Comparison of ENCODE assay signal across 16 mouse cellular contexts in genomic region chr16:89848651-89849597, GRCm38 (mm10).
DNase-seq lines count a peak whose midpoint lies in the region; ATAC-seq and TF ChIP-seq lines count a peak whose summit lies in the region.
"Had no signal": no experiment of that assay in that cellular context is flagged by ENCODE, and none has a peak within 500 bp of the region (broad histone marks: within the 10 kb centered on the region; RNA-seq: fewer than 3 reads in every experiment).

No protein-coding gene starts in this region.

- no peak overlapping the region for H3K4me2 ChIP-seq in midbrain, embryonic 13.5 days (replicated peaks)
- H3K4me2 ChIP-seq: embryonic facial prominence, embryonic 15.5 days; limb, embryonic 13.5 days; stomach, embryonic 15.5 days had no signal

- no peak overlapping the region for H3K9ac ChIP-seq in midbrain, embryonic 13.5 days (replicated peaks)
- H3K9ac ChIP-seq: embryonic facial prominence, embryonic 15.5 days; limb, embryonic 13.5 days; stomach, embryonic 15.5 days had no signal

- no peak for TF ChIP-seq CTCF in layer of hippocampus, adult 2 months (conservative IDR thresholded peaks at IDR 0.05)

- DNase-seq in layer of hippocampus, adult 2 months (ENCODE audit: low spot score in 2 of 2) = no peak
- DNase-seq in layer of hippocampus, adult 18-20 months (ENCODE audit: low spot score in 2 of 2) = no peak
- DNase-seq in embryonic facial prominence, embryonic 10.5 days (ENCODE audit: low spot score) = no peak
- no peak for DNase-seq in retina, postnatal 1 day
- DNase-seq: cerebellum, postnatal 10 days; heart, postnatal 4 days had no signal

- 95% methylated on average over 19 of the region's 19 CpGs for WGBS in embryonic facial prominence, embryonic 10.5 days
- 96% methylated on average over 19 of the region's 19 CpGs for WGBS in midbrain, embryonic 13.5 days

- peak; percentile 72 for ATAC-seq in CD4-positive, CD25-positive, alpha-beta regulatory T cell, adult 4 months
- peak; percentile 80 for ATAC-seq in common myeloid progenitor, adult 5-6 weeks (replicated peaks; ENCODE audit: low read depth, poor library complexity, severe bottlenecking)
- peak; percentile 82 for ATAC-seq in monocyte, adult 5-6 weeks (replicated peaks; ENCODE audit: insufficient number of reproducible peaks, low FRiP score, low TSS enrichment, poor library complexity, severe bottlenecking)
- no peak for ATAC-seq in midbrain, embryonic 13.5 days

- H3K9me3 ChIP-seq in embryonic facial prominence, embryonic 10.5 days = peaks cover 4% of the 10 kb centered on the region; the same call in 1 of the 2 replicates
- H3K9me3 ChIP-seq in midbrain, embryonic 13.5 days = no peaks in the 10 kb centered on the region
- H3K9me3 ChIP-seq: embryonic facial prominence, embryonic 15.5 days; limb, embryonic 13.5 days; megakaryocyte, embryonic 14.5 days; stomach, embryonic 15.5 days had no signal

- peak overlapping the region; percentile 39; the same call in 1 of the 2 replicates for H3K27ac ChIP-seq in layer of hippocampus, adult 2 months
- no peak overlapping the region for H3K27ac ChIP-seq in embryonic facial prominence, embryonic 10.5 days (replicated peaks)
- H3K27ac ChIP-seq in midbrain, embryonic 13.5 days = no peak overlapping the region
- H3K27ac ChIP-seq: embryonic facial prominence, embryonic 15.5 days; kidney, postnatal 0 days; limb, embryonic 13.5 days; stomach, embryonic 15.5 days had no signal

- H3K4me1 ChIP-seq in embryonic facial prominence, embryonic 10.5 days = no peaks in the 10 kb centered on the region
- H3K4me1 ChIP-seq in midbrain, embryonic 13.5 days (replicated peaks) = 0 out of 2 replicates have a peak, but pooled peaks cover 7% of the 10 kb centered on the region
- H3K4me1 ChIP-seq: stomach, embryonic 15.5 days had no signal

- no peak overlapping the region for H3K4me3 ChIP-seq in layer of hippocampus, adult 2 months
- H3K4me3 ChIP-seq in embryonic facial prominence, embryonic 10.5 days = no peak overlapping the region
- H3K4me3 ChIP-seq in midbrain, embryonic 13.5 days (replicated peaks) = no peak overlapping the region
- H3K4me3 ChIP-seq: embryonic facial prominence, embryonic 15.5 days; limb, embryonic 13.5 days; megakaryocyte, embryonic 14.5 days; myocyte; stomach, embryonic 15.5 days had no signal

- H3K36me3 ChIP-seq in embryonic facial prominence, embryonic 10.5 days (replicated peaks) = peaks cover 29% of the 10 kb centered on the region
- peaks cover 19% of the 10 kb centered on the region for H3K36me3 ChIP-seq in midbrain, embryonic 13.5 days
- H3K36me3 ChIP-seq: stomach, embryonic 15.5 days had no signal

- H3K27me3 ChIP-seq in embryonic facial prominence, embryonic 10.5 days (replicated peaks; ENCODE audit: low read depth, poor library complexity, severe bottlenecking) = no peaks in the 10 kb centered on the region
- no peaks in the 10 kb centered on the region for H3K27me3 ChIP-seq in midbrain, embryonic 13.5 days
- H3K27me3 ChIP-seq: embryonic facial prominence, embryonic 15.5 days; limb, embryonic 13.5 days; megakaryocyte, embryonic 14.5 days; stomach, embryonic 15.5 days had no signal
